Mouse (Mus musculus) lung, embryonic 14.5 days (tissue): ENCODE results near the gene Pdlim4. TPM values are rescaled to one million over a fixed set of nuclear protein-coding genes. Genes with fewer than 3 reads are reported as not detected.
"Not testable (repeated sequence)": the region's sequence is repeated elsewhere in the genome, so short reads cannot be mapped to it uniquely, and the experiment has no call there.

Experiments used
- ATAC-seq: fragments of 200-750 bp; cut with Nextera tagmentation; 2 replicates; pipeline ENCODE4 v1.8.0; 2017; ENCODE audit warnings: mild to moderate bottlenecking, moderate TSS enrichment, moderate library complexity; ENCODE audit not compliant: insufficient read depth
- DNase-seq: peaks from one replicate; pipeline ENCODE4 v3.0.0-alpha.2; 2015
- H3K27ac ChIP-seq: fragments of 300-500 bp; sonication (generic); 2 replicates; pipeline ENCODE4 v1.5.1; 2014; ENCODE audit warnings: low read depth, mild to moderate bottlenecking, moderate library complexity
- H3K27me3 ChIP-seq: fragments of 300-500 bp; sonication (generic); 2 replicates; pipeline ENCODE4 v1.6.1; 2014; ENCODE audit warnings: low read length, control low read depth; ENCODE audit not compliant: insufficient read depth
- H3K36me3 ChIP-seq: fragments of 300-500 bp; sonication (generic); 2 replicates; pipeline ENCODE4 v1.6.1; 2014; ENCODE audit warnings: control low read depth; ENCODE audit not compliant: insufficient read depth
- H3K4me1 ChIP-seq: fragments of 300-500 bp; sonication (generic); 2 replicates; pipeline ENCODE4 v1.6.1; 2014; ENCODE audit warnings: antibody characterized with exemption, control low read depth; ENCODE audit not compliant: insufficient read depth
- H3K4me2 ChIP-seq: fragments of 300-500 bp; sonication (generic); 2 replicates; pipeline ENCODE4 v1.6.1; 2014; ENCODE audit warnings: mild to moderate bottlenecking
- H3K4me3 ChIP-seq: fragments of 300-500 bp; sonication (generic); 2 replicates; pipeline ENCODE4 v1.5.1; 2014; ENCODE audit warnings: low read depth, low read length
- H3K9ac ChIP-seq: fragments of 300-500 bp; sonication (generic); 2 replicates; pipeline ENCODE4 v1.6.1; 2014
- H3K9me3 ChIP-seq: fragments of 300-500 bp; sonication (generic); 2 replicates; pipeline ENCODE4 v1.6.1; 2016; ENCODE audit warnings: low read depth, low read length, control low read depth
- CTCF ChIP-seq: IDR thresholded peaks from 2 replicates; pipeline ENCODE4 v1.5.1; 2016; ENCODE audit warnings: antibody characterized with exemption, low read depth
- WGBS: fragments of 180-500 bp; shearing (Covaris S2); extraction: QIAGEN DNeasy Blood & Tissue Kit; methylation state at CpG from one replicate; pipeline ENCODE4 v1.1.7; 2014; 5-methylcytosine and 5-hydroxymethylcytosine counted together
- polyA plus RNA-seq: library from polyadenylated mRNA; unstranded; fragments of >200 nt; fragmentation: Nextera tagmentation; extraction: Ambion mirVana; gene quantifications from 2 replicates; pipeline ENCODE4 v1.2.1, GENCODE M21; 2014

Gene Pdlim4
- polyA plus RNA-seq, 1 experiment from 2014 or later = 12.1 TPM

GRCm38 (mm10) chr11:54056132-54056531, 12.7 kb downstream of the Pdlim4 start:
- DNase-seq (no peak), ATAC-seq (no peak)
- Histone ChIP-seq H3K4me1 (peaks cover 3% of the 10 kb centered on the region; the same call in 1 of the 2 replicates), H3K36me3 (no peaks in the 10 kb centered on the region), H3K4me3 (no peak overlapping the region), H3K9ac (no peak overlapping the region), H3K27ac (no peak overlapping the region), H3K27me3 (no peaks in the 10 kb centered on the region), H3K4me2 (no peak overlapping the region), H3K9me3 (no peaks in the 10 kb centered on the region)
- WGBS = 44% methylated on average over 8 of the region's 8 CpGs
- 0 out of 2 replicates have a peak, but pooled peaks have one; percentile 14 for TF ChIP-seq CTCF

GRCm38 (mm10) chr11:54054257-54054656, 14.6 kb downstream of the Pdlim4 start:
- Histone ChIP-seq H3K4me2 (no peak overlapping the region), H3K4me1 (no peaks in the 10 kb centered on the region), H3K4me3 (no peak overlapping the region), H3K36me3 (no peaks in the 10 kb centered on the region), H3K27me3 (no peaks in the 10 kb centered on the region), H3K27ac (no peak overlapping the region), H3K9me3 (no peaks in the 10 kb centered on the region), H3K9ac (no peak overlapping the region)
- ATAC-seq (no peak), DNase-seq (peak; percentile 89)
- TF ChIP-seq CTCF = peak; percentile 83
- WGBS = 42% methylated on average over 6 of the region's 6 CpGs

GRCm38 (mm10) chr11:54053090-54053489, 15.7 kb downstream of the Pdlim4 start:
- no peak overlapping the region for H3K27ac ChIP-seq
- H3K27me3 ChIP-seq = no peaks in the 10 kb centered on the region
- no peak for TF ChIP-seq CTCF
- DNase-seq = no peak
- no peak for ATAC-seq
- H3K9ac ChIP-seq = no peak overlapping the region
- no peaks in the 10 kb centered on the region for H3K4me1 ChIP-seq
- H3K9me3 ChIP-seq = no peaks in the 10 kb centered on the region
- H3K36me3 ChIP-seq = no peaks in the 10 kb centered on the region
- no peak overlapping the region for H3K4me3 ChIP-seq
- WGBS = 69% methylated on average over 7 of the region's 7 CpGs
- H3K4me2 ChIP-seq = no peak overlapping the region

GRCm38 (mm10) chr11:54052128-54052527, 16.7 kb downstream of the Pdlim4 start:
- H3K36me3 ChIP-seq = no peaks in the 10 kb centered on the region
- H3K27me3 ChIP-seq = no peaks in the 10 kb centered on the region
- no peaks in the 10 kb centered on the region for H3K9me3 ChIP-seq
- H3K4me2 ChIP-seq = no peak overlapping the region
- no peak overlapping the region for H3K27ac ChIP-seq
- no peak for DNase-seq
- no peaks in the 10 kb centered on the region for H3K4me1 ChIP-seq
- no peak overlapping the region for H3K4me3 ChIP-seq
- WGBS = 93% methylated on average over 5 of the region's 5 CpGs
- TF ChIP-seq CTCF = no peak
- H3K9ac ChIP-seq = no peak overlapping the region
- ATAC-seq = no peak

- H3K4me1 ChIP-seq = no peaks in the 10 kb centered on the region
- H3K27ac ChIP-seq = no peak overlapping the region
- H3K4me2 ChIP-seq = no peak overlapping the region
- no peak overlapping the region for H3K4me3 ChIP-seq
- no peaks in the 10 kb centered on the region for H3K36me3 ChIP-seq
- H3K9ac ChIP-seq = no peak overlapping the region
- 82% methylated on average over 7 of the region's 7 CpGs for WGBS
- TF ChIP-seq CTCF = no peak
- no peaks in the 10 kb centered on the region for H3K9me3 ChIP-seq
- DNase-seq = no peak
- no peak for ATAC-seq
- H3K27me3 ChIP-seq = no peaks in the 10 kb centered on the region
Measured at GRCm38 (mm10) chr11:54051161-54051560, 17.7 kb downstream of the Pdlim4 start.

- no peaks in the 10 kb centered on the region for H3K9me3 ChIP-seq
- ATAC-seq (no peak), DNase-seq (no peak)
- no peak overlapping the region for H3K27ac ChIP-seq
- H3K27me3 ChIP-seq = no peaks in the 10 kb centered on the region
- no peak for TF ChIP-seq CTCF
- 69% methylated on average over 2 of the region's 2 CpGs for WGBS
- no peaks in the 10 kb centered on the region for H3K4me1 ChIP-seq
- no peak overlapping the region for H3K9ac ChIP-seq
- H3K4me2 ChIP-seq = no peak overlapping the region
- no peak overlapping the region for H3K4me3 ChIP-seq
- no peaks in the 10 kb centered on the region for H3K36me3 ChIP-seq
Measured at GRCm38 (mm10) chr11:54050205-54050604, 18.6 kb downstream of the Pdlim4 start.

GRCm38 (mm10) chr11:54040676-54041075, 28.1 kb downstream of the Pdlim4 start:
- no peaks in the 10 kb centered on the region for H3K36me3 ChIP-seq
- no peak overlapping the region for H3K27ac ChIP-seq
- no peak for ATAC-seq
- H3K9ac ChIP-seq = no peak overlapping the region
- no peak for TF ChIP-seq CTCF
- DNase-seq = no peak
- no peak overlapping the region for H3K4me3 ChIP-seq
- 92% methylated on average over 6 of the region's 6 CpGs for WGBS
- no peaks in the 10 kb centered on the region for H3K4me1 ChIP-seq
- H3K27me3 ChIP-seq = no peaks in the 10 kb centered on the region
- no peaks in the 10 kb centered on the region for H3K9me3 ChIP-seq
- no peak overlapping the region for H3K4me2 ChIP-seq

GRCm38 (mm10) chr11:54032872-54033271, 35.9 kb downstream of the Pdlim4 start:
- whole genome bisulfite sequencing = 75% methylated on average over 1 of the region's 3 CpGs
- not testable (repeated sequence) for H3K27me3 ChIP-seq, ATAC-seq, DNase-seq, H3K4me2 ChIP-seq, H3K9ac ChIP-seq, H3K9me3 ChIP-seq, H3K4me3 ChIP-seq, H3K36me3 ChIP-seq, H3K4me1 ChIP-seq, H3K27ac ChIP-seq
